In the genomic region with DNA sequence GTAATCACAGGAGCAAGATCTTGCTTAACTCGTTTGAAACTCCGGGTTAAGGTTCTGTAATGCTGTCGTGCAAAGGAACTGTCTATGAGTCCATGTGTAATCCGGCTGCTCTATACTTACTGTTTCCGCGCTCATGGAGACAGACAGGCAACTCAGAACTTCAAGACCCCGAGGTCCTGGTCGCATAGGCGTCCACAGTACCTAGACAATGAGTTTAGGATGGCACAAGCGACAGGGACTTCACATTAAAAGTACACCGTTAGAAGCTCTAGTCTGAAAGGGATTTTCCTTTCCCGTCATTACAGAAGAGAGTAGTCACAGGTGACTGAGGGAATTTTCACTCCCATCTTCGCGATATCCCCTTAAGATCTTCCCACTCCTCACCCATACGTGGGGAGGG, we compare ENCODE assay signal across 8 mouse cellular contexts. TPM values are rescaled to one million over a fixed set of nuclear protein-coding genes. Genes with fewer than 3 reads are reported as not detected.
DNase-seq lines count a peak whose midpoint lies in the region; ATAC-seq and TF ChIP-seq lines count a peak whose summit lies in the region.

No protein-coding gene starts in this region.

- 8% methylated on average over 15 of the region's 15 CpGs for WGBS in kidney, postnatal 0 days
- 15% methylated on average over 15 of the region's 15 CpGs for WGBS in embryonic facial prominence, embryonic 14.5 days
- 17% methylated on average over 15 of the region's 15 CpGs for WGBS in hindbrain, postnatal 0 days
- 14% methylated on average over 15 of the region's 15 CpGs for WGBS in midbrain, embryonic 16.5 days

- 0 out of 2 replicates have a peak, but pooled peaks cover 6% of the 10 kb centered on the region for H3K27me3 ChIP-seq in kidney, postnatal 0 days (ENCODE audit: insufficient read depth, low read length)
- H3K27me3 ChIP-seq in embryonic facial prominence, embryonic 14.5 days (replicated peaks; ENCODE audit: control insufficient read depth, insufficient read depth, low read length): peaks cover 14% of the 10 kb centered on the region
- H3K27me3 ChIP-seq in hindbrain, postnatal 0 days (ENCODE audit: insufficient read depth, low read length): peaks cover 6% of the 10 kb centered on the region; the same call in 1 of the 2 replicates
- peaks cover 31% of the 10 kb centered on the region for H3K27me3 ChIP-seq in midbrain, embryonic 16.5 days (ENCODE audit: control insufficient read depth, insufficient read depth, low read depth, low read length)

- no peak for TF ChIP-seq CTCF in kidney, postnatal 0 days (IDR thresholded peaks at IDR 0.05; ENCODE audit: low read depth)
- TF ChIP-seq CTCF in hindbrain, postnatal 0 days (IDR thresholded peaks at IDR 0.05; ENCODE audit: low read depth): no peak

- H3K4me1 ChIP-seq in kidney, postnatal 0 days (replicated peaks; ENCODE audit: insufficient read depth, low read length): no peaks in the 10 kb centered on the region
- H3K4me1 ChIP-seq in embryonic facial prominence, embryonic 14.5 days (ENCODE audit: control insufficient read depth, insufficient read depth, low read length): peaks cover 12% of the 10 kb centered on the region; the same call in 1 of the 2 replicates
- peaks cover 15% of the 10 kb centered on the region; the same call in 1 of the 2 replicates for H3K4me1 ChIP-seq in hindbrain, postnatal 0 days (ENCODE audit: insufficient read depth, low read length)
- H3K4me1 ChIP-seq in midbrain, embryonic 16.5 days (ENCODE audit: control insufficient read depth, insufficient read depth, low read length): peaks cover 13% of the 10 kb centered on the region

- no peaks in the 10 kb centered on the region for H3K36me3 ChIP-seq in kidney, postnatal 0 days (ENCODE audit: insufficient read depth, low read length)
- no peaks in the 10 kb centered on the region for H3K36me3 ChIP-seq in embryonic facial prominence, embryonic 14.5 days (ENCODE audit: control insufficient read depth, insufficient read depth, low read length)
- no peaks in the 10 kb centered on the region for H3K36me3 ChIP-seq in hindbrain, postnatal 0 days (ENCODE audit: insufficient read depth, low read length)
- no peaks in the 10 kb centered on the region for H3K36me3 ChIP-seq in midbrain, embryonic 16.5 days (ENCODE audit: control insufficient read depth, insufficient read depth, low read length)

- no peak overlapping the region; the same call in 1 of the 2 replicates for H3K9ac ChIP-seq in kidney, postnatal 0 days (ENCODE audit: low read depth, low read length)
- peak overlapping the region; percentile 48; the same call in 1 of the 2 replicates for H3K9ac ChIP-seq in embryonic facial prominence, embryonic 14.5 days (ENCODE audit: low read depth, low read length)
- no peak overlapping the region for H3K9ac ChIP-seq in hindbrain, postnatal 0 days (replicated peaks; ENCODE audit: low read length)
- H3K9ac ChIP-seq in midbrain, embryonic 16.5 days (ENCODE audit: low read depth, low read length): no peak overlapping the region

- no peak for ATAC-seq in kidney, postnatal 0 days (replicated peaks; ENCODE audit: low FRiP score, low read depth)
- no peak for ATAC-seq in embryonic facial prominence, embryonic 14.5 days (ENCODE audit: low read depth)
- no peak for ATAC-seq in hindbrain, postnatal 0 days
- ATAC-seq in midbrain, embryonic 16.5 days: no peak

- peak overlapping the region; percentile 80 for H3K4me2 ChIP-seq in kidney, postnatal 0 days (ENCODE audit: low read length)
- H3K4me2 ChIP-seq in embryonic facial prominence, embryonic 14.5 days (ENCODE audit: low read depth, low read length): peak overlapping the region; percentile 90
- peak overlapping the region; percentile 100 for H3K4me2 ChIP-seq in hindbrain, postnatal 0 days (ENCODE audit: low read depth, low read length)
- H3K4me2 ChIP-seq in midbrain, embryonic 16.5 days (ENCODE audit: low read length): peak overlapping the region; percentile 99; the same call in 1 of the 2 replicates

- no peaks in the 10 kb centered on the region for H3K9me3 ChIP-seq in kidney, postnatal 0 days (replicated peaks; ENCODE audit: low read length)
- H3K9me3 ChIP-seq in embryonic facial prominence, embryonic 14.5 days (ENCODE audit: control insufficient read depth, low read length): no peaks in the 10 kb centered on the region
- H3K9me3 ChIP-seq in hindbrain, postnatal 0 days (ENCODE audit: low read length): no peaks in the 10 kb centered on the region
- H3K9me3 ChIP-seq in midbrain, embryonic 16.5 days (replicated peaks; ENCODE audit: control insufficient read depth, low read length, poor library complexity, severe bottlenecking): no peaks in the 10 kb centered on the region

- no peak for DNase-seq in kidney, postnatal 0 days (ENCODE audit: low spot score)
- DNase-seq in kidney, adult 18-20 months: no peak
- DNase-seq in embryonic facial prominence, embryonic 14.5 days (ENCODE audit: low spot score): no peak
- no peak for DNase-seq in hindbrain, postnatal 0 days (ENCODE audit: low spot score)
- no peak for DNase-seq in left cerebral cortex, adult 9 months (ENCODE audit: low spot score in 2 of 2)
- DNase-seq in right cerebral cortex, postnatal 36 days (ENCODE audit: low spot score in 2 of 2): no peak
- no peak for DNase-seq in adrenal gland, postnatal 36 days

- H3K4me3 ChIP-seq in kidney, postnatal 0 days (replicated peaks; ENCODE audit: low read depth, low read length): peak overlapping the region; percentile 60
- H3K4me3 ChIP-seq in embryonic facial prominence, embryonic 14.5 days (ENCODE audit: low read depth, low read length): peak overlapping the region; percentile 73
- H3K4me3 ChIP-seq in hindbrain, postnatal 0 days (ENCODE audit: low read length): no peak overlapping the region
- H3K4me3 ChIP-seq in midbrain, embryonic 16.5 days (ENCODE audit: low read depth, low read length): no peak overlapping the region; the same call in 1 of the 2 replicates

- no peak overlapping the region for H3K27ac ChIP-seq in kidney, postnatal 0 days
- 0 out of 2 replicates have a peak overlapping the region, but pooled peaks have one; percentile 1 for H3K27ac ChIP-seq in embryonic facial prominence, embryonic 14.5 days (replicated peaks; ENCODE audit: low read depth, low read length)
- no peak overlapping the region for H3K27ac ChIP-seq in hindbrain, postnatal 0 days
- H3K27ac ChIP-seq in midbrain, embryonic 16.5 days (ENCODE audit: low read length): no peak overlapping the region

RNA-seq across cellular contexts. Expression of a gene that starts 0.8 kb away (rescaled TPM):
- 10.7 and 11.6 TPM in 2 replicates for polyA plus RNA-seq in kidney, postnatal 0 days (2015; fragmentation: Nextera tagmentation; extraction: Ambion mirVana)
- 16.3 and 19.6 TPM in 2 replicates for polyA plus RNA-seq in embryonic facial prominence, embryonic 14.5 days (2014; fragmentation: Nextera tagmentation; extraction: Ambion mirVana)
- 13.7 and 18.4 TPM in 2 replicates for total RNA-seq in hindbrain, postnatal 0 days (2014; rRNA removed)
- polyA plus RNA-seq in hindbrain, postnatal 0 days (2015; fragmentation: Nextera tagmentation; extraction: Ambion mirVana): 8.9 and 9.2 TPM in 2 replicates
- polyA plus RNA-seq in midbrain, embryonic 16.5 days (2015; fragmentation: Nextera tagmentation; extraction: Ambion mirVana): 3.8 and 5.1 TPM in 2 replicates
- 10 to 100 TPM; 21.8 to 52.7 TPM for total RNA-seq in adrenal gland, postnatal 36 days (2021)

RNA-seq across cellular contexts. Expression of a gene that starts 53.2 kb away (rescaled TPM):
- 27.2 and 27.8 TPM in 2 replicates for polyA plus RNA-seq in kidney, postnatal 0 days (2015; fragmentation: Nextera tagmentation; extraction: Ambion mirVana)
- polyA plus RNA-seq in embryonic facial prominence, embryonic 14.5 days (2014; fragmentation: Nextera tagmentation; extraction: Ambion mirVana): 14.1 and 14.7 TPM in 2 replicates
- total RNA-seq in hindbrain, postnatal 0 days (2014; rRNA removed): 15.0 and 16.9 TPM in 2 replicates
- 3.0 and 3.4 TPM in 2 replicates for polyA plus RNA-seq in hindbrain, postnatal 0 days (2015; fragmentation: Nextera tagmentation; extraction: Ambion mirVana)
- polyA plus RNA-seq in midbrain, embryonic 16.5 days (2015; fragmentation: Nextera tagmentation; extraction: Ambion mirVana): 2.5 and 3.1 TPM in 2 replicates
- 100 to 1,000 TPM; 152 to 160 TPM for total RNA-seq in adrenal gland, postnatal 36 days (2021)

Comparison
In these comparisons a context has a peak if more than half of its experiments do, and no peak if none do; other contexts are left out.
1. H3K4me3 ChIP-seq: peak in kidney, postnatal 0 days (single experiment) and embryonic facial prominence, embryonic 14.5 days (single experiment); none in hindbrain, postnatal 0 days (single experiment) and midbrain, embryonic 16.5 days (single experiment).
2. Peak in every context shown above with its lines, with median percentiles within 50 percentile points of each other: H3K4me2 ChIP-seq.